Mouse (Mus musculus) T-helper 2 cell (primary cell): ENCODE results near the gene Itgb5.

Experiments
- in situ Hi-C: fragments of 300-600 bp; cut with MboI, MseI; formaldehyde crosslinking; loops from one replicate; pipeline ENCODE4 v1.15.1; 2025; ENCODE audit warnings: high pct_unique_total_duplicates

Gene Itgb5

GRCm38 (mm10) chr16:33985372-33985771 lies 155.9 kb downstream of the Itgb5 start:
- in situ Hi-C loops: no loop called here

GRCm38 (mm10) chr16:33986993-33987392 lies 157.5 kb downstream of the Itgb5 start:
- in situ Hi-C loops: no loop called here

- in situ Hi-C loops: no loop called here
These were observed 159.0 kb downstream of the Itgb5 start for GRCm38 (mm10) chr16:33988358-33989012.

GRCm38 (mm10) chr16:33989106-33989505 lies 159.6 kb downstream of the Itgb5 start:
- in situ Hi-C loops: no loop called here

- in situ Hi-C loops: no loop called here
These were observed 161.2 kb downstream of the Itgb5 start for GRCm38 (mm10) chr16:33990712-33991111.

GRCm38 (mm10) chr16:33994321-33994720 lies 164.9 kb downstream of the Itgb5 start:
- in situ Hi-C loops: no loop called here

- in situ Hi-C loops: loop anchor here (5.0 kb wide), 1 partner anchor 117 kb away; no protein-coding TSS in a partner anchor
These were observed 166.0 kb downstream of the Itgb5 start for GRCm38 (mm10) chr16:33995496-33995895.

- in situ Hi-C loops: loop anchor here (5.0 kb wide), 1 partner anchor 116 kb away; no protein-coding TSS in a partner anchor
These were observed 166.6 kb downstream of the Itgb5 start for GRCm38 (mm10) chr16:33996030-33996429.

GRCm38 (mm10) chr16:33998011-33998410 lies 168.5 kb downstream of the Itgb5 start:
- in situ Hi-C loops: loop anchor here (5.0 kb wide), 1 partner anchor 114 kb away; no protein-coding TSS in a partner anchor
